28 mouse cellular contexts compared by ENCODE assay signal in genomic region chr4:63862953-63863352, GRCm38 (mm10). TPM values are rescaled to one million over a fixed set of nuclear protein-coding genes. Genes with fewer than 3 reads are reported as not detected.
DNase-seq lines count a peak whose midpoint lies in the region; ATAC-seq lines count a peak whose summit lies in the region.
"Had no signal": no experiment of that assay in that cellular context is flagged by ENCODE, and none has a peak within 500 bp of the region (broad histone marks: within the 10 kb centered on the region; RNA-seq: fewer than 3 reads in every experiment).

No protein-coding gene starts in this region.

- DNase-seq in heart, adult 11 months = peak; percentile 42
- no peak for DNase-seq in heart, postnatal 14 days
- DNase-seq in CD4-positive helper T cell, adult 2 months (ENCODE audit: low read depth, low spot score) = peak; percentile 72
- peak; percentile 37 for DNase-seq in induced T-regulatory cell, adult 2 months (ENCODE audit: low read depth)
- DNase-seq in left cerebral cortex, adult 18-20 months (ENCODE audit: low spot score in 2 of 2) = no peak
- DNase-seq in yolk sac, embryonic 10.5 days (ENCODE audit: low spot score) = no peak
- no peak for DNase-seq in heart, postnatal 25 days (ENCODE audit: low spot score)
- DNase-seq: adrenal gland, adult 8-10 months; adrenal gland, postnatal 25 days; B cell, adult 2 months; cerebellum, adult 11-12 months; cerebellum, adult 9-10 months; forebrain, postnatal 0 days; gastrocnemius, adult 2 months; gastrocnemius, postnatal 14 days; heart, adult 18-20 months; heart, postnatal 10 days had no signal

- intact Hi-C loops in heart, postnatal 14 days (cut with DNase I) = no loop called here
- intact Hi-C loops in heart, postnatal 25 days (cut with DNase I) = no loop called here

- peak; percentile 22 for ATAC-seq in CD4-positive, CD25-positive, alpha-beta regulatory T cell, adult 4 months
- ATAC-seq: forebrain, embryonic 14.5 days; forebrain, postnatal 0 days; intestine, postnatal 0 days had no signal

RNA-seq across cellular contexts. Expression of gene Tnfsf8, which starts 1.8 kb away (rescaled TPM):
- not detected for total RNA-seq in heart, postnatal 14 days (2021)
- polyA plus RNA-seq in CD4-positive, CD25-positive, alpha-beta regulatory T cell, adult 4 months (2017; shearing (Covaris generic)) = 10 to 100 TPM; 55.6 to 63.7 TPM
- not detected for total RNA-seq in left cerebral cortex, adult 18-20 months (2021)
- total RNA-seq in heart, postnatal 25 days (2021) = not detected
- total RNA-seq: adrenal gland, postnatal 25 days; forebrain, postnatal 0 days; gastrocnemius, adult 2 months; gastrocnemius, postnatal 14 days; gastrocnemius, postnatal 4 days; heart, postnatal 10 days; MEL had no signal
- polyA plus RNA-seq: embryonic facial prominence, embryonic 12.5 days; embryonic facial prominence, embryonic 15.5 days; forebrain, embryonic 11.5 days; heart, embryonic 12.5 days; hindbrain, embryonic 12.5 days; hindbrain, embryonic 15.5 days had no signal

Comparison
In these comparisons a context has a peak if more than half of its experiments do, and no peak if none do; other contexts are left out.
1. DNase-seq: peak in heart, adult 11 months (single experiment), CD4-positive helper T cell, adult 2 months (single experiment) and induced T-regulatory cell, adult 2 months (single experiment); none in heart, postnatal 14 days (0 of 2), left cerebral cortex, adult 18-20 months (0 of 2), yolk sac, embryonic 10.5 days (single experiment) and heart, postnatal 25 days (single experiment).